Mouse (Mus musculus) right cerebral cortex, adult 18-20 months (tissue): ENCODE results near the gene Ocel1.
A peak's percentile ranks its signal among the peaks of the same experiment; 100 is the strongest.

Source experiments
- DNase-seq: peaks from one replicate; pipeline ENCODE4 v3.0.0; 2022; ENCODE audit warnings: mixed read lengths

The Ocel1 gene

GRCm38 (mm10) chr8:71405401-71406098, 34.5 kb downstream of the Ocel1 start, which contains the start of gene Ankle1:
Ankle1 (plus strand) TSS chr8:71406010.
- peak; percentile 92 for DNase-seq

- no peak for DNase-seq
Measured at GRCm38 (mm10) chr8:71406099-71407015, 35.3 kb downstream of the Ocel1 start.

- no peak for DNase-seq
Measured at GRCm38 (mm10) chr8:71407441-71407840, 36.3 kb downstream of the Ocel1 start.

GRCm38 (mm10) chr8:71408231-71408630, 37.1 kb downstream of the Ocel1 start:
- DNase-seq = no peak

GRCm38 (mm10) chr8:71411535-71412273, 40.6 kb downstream of the Ocel1 start:
- no peak for DNase-seq

- no peak for DNase-seq
Measured at GRCm38 (mm10) chr8:71422121-71422520, 51.0 kb downstream of the Ocel1 start.
